Mouse (Mus musculus) granulocyte monocyte progenitor cell, adult 5-6 weeks (primary cell): ENCODE measurements at regions not wholly inside any gene's neighbourhood (a gene's known extent, or its start where the extent isn't known, plus 50 kb on each side); places are given as distances from the start of the nearest gene placed in this dataset.

ENCODE experiments used
- ATAC-seq: replicated peaks from 2 replicates; pipeline ENCODE4 v1.8.0; 2016; ENCODE audit warnings: mild to moderate bottlenecking, moderate TSS enrichment, inconsistent platforms; ENCODE audit not compliant: poor library complexity, severe bottlenecking

- no peak for ATAC-seq
Measured at GRCm38 (mm10) chr2:178642137-178643052, 212.1 kb downstream of the Cdh26 start.

GRCm38 (mm10) chr2:178643053-178643402 lies 212.7 kb downstream of the Cdh26 start:
- no peak for ATAC-seq

DNA sequence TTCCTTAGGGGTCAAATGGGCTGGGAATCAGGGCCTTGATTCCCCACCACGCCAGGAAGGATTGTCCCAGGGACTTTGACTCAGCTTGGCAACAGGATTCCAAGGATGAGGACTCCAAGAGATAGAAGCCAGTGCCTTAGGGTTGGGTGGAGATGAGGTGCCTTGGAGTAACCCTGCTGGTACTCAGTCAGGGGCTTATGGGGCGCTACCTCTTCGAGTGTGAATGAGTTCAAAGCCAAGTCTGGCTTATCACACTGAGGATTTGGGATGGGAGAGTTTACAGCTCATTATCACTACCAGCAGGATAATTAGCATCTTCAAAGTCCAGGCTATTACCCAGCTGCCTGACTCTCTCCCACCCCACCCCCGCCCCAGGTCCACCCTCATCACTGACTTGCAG lies 213.5 kb downstream of the Cdh26 start:
- no peak for ATAC-seq

- ATAC-seq, result no peak
Measured at GRCm38 (mm10) chr2:178660071-178660470, 229.7 kb downstream of the Cdh26 start.

GRCm38 (mm10) chr2:178662396-178662795 lies 232.1 kb downstream of the Cdh26 start:
- no peak for ATAC-seq

GRCm38 (mm10) chr2:178664977-178665376 lies 234.6 kb downstream of the Cdh26 start:
- ATAC-seq, result peak; percentile 98

DNA sequence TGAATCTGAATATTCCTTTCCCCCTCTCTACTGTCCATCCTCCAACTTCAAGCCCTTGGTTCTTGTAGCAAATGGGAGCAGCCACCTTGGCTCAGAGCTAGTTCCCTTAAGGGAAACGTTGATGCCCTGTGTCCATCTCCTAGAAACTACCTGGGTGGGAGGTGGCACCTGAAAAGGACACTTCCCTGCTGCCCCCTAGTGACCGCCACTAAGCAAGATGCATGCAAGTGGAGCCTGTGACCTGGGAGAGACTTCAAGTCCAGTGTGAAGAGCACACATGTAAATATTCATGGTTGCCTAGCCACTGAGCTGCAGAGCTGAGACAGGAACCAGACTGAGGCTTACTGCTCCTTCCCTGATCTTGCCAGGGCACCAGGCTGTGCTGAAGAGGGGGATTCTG lies 238.1 kb downstream of the Cdh26 start:
- no peak for ATAC-seq

GRCm38 (mm10) chr2:178670952-178671351 lies 240.6 kb downstream of the Cdh26 start:
- ATAC-seq, result no peak

DNA sequence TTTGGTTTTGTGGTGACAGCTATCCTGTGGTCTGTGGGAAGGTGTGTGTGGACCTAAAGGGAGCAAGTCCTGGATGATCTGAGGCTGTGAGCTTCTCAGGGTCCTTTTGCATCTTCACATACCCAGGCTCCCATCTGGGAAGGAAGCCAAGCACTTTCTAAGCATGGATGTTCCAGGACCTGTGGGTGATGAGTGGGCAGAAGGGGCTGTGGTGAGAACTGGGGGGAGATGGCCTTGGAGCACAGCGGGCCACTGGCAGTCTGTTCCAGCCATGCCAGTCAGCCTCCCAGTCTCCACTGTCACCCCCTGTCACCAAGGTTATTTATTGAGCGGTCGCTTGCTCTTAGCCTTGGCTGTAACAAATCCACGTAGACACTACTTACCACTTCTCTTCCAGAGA lies 243.3 kb downstream of the Cdh26 start:
- no peak for ATAC-seq

GRCm38 (mm10) chr2:178674621-178675020 lies 244.3 kb downstream of the Cdh26 start:
- ATAC-seq, result no peak

DNA sequence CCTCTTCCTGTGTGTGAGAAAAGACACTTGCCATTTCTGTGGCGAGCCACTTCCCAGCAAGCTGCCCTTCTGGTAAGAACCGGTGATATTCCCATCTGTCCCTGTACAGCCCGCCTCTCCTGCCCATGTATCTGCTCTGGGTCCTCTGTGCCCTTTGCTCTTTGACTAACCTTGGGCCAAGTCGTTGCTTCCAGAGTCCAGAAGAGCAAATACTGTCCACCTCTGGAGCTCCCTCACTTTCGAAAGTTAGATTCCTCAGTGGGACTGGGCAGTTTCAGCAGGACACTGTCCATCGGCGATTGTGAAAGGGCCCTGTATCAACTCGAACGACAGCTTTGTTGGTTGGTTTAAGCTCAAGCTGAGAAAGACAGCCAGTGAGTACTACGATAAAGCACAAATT lies 246.6 kb downstream of the Cdh26 start:
- ATAC-seq, result no peak

DNA sequence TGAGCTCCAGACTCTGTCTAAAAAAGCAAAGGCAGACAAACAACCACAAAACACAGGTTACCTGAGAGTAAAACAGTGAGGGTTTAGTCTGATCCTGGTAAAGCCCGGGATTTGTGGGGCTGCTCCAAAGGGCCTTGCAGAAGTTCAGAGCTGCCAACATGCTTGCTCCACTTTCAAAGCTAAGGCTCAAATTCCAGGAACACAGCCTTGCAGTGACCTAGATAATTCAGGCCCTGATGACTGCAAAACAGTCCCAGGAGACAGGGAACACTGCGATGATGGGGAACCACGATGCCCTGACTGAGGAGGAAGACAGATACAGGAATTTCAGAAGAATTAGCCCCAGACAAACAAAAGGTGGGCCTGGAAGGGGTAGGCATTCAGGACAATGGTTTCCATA lies 250.0 kb downstream of the Cdh26 start:
- ATAC-seq, result no peak

- ATAC-seq, result no peak
Measured at GRCm38 (mm10) chr2:178684026-178684958, 254.0 kb downstream of the Cdh26 start.

DNA sequence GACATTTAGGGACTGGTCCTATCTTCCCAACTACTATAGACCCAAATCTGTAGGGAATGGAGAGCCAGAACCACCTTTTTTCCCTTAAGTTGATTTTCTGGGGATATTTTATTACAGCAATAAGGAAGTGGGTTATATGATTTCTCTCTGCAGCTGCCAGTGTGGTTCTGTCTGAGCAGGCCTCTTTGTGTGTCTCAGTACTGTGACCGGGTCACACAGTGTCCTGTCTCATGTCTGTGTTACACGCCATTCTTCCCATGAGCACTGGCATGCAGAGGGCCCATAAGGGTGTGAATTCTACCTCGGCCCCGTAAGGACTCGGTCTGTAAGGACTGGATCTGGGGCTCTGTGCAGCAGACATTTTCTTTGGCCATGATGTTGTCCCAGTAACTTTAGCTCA lies 254.9 kb downstream of the Cdh26 start:
- ATAC-seq, result no peak

DNA sequence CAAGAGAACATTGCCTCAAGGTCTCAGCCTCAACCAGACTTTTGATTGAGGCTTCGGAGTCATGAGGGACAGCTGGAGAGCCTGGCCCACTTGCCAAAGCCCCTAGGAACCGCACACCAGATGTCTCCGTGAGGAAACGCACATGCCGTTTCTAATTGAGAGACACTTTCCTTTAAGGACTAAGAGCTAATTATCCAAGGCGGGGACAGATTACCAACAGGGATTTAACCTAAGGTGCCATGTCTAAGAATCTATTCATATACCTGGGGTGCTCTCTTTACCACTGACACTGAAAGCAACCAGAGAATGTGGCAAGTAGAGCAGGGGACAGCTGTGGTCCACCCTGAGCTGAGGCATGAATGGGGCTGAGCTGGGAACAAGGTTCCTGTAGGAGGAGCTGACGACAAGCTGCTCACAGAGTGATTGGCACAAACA lies 255.9 kb downstream of the Cdh26 start:
- ATAC-seq, result no peak

DNA sequence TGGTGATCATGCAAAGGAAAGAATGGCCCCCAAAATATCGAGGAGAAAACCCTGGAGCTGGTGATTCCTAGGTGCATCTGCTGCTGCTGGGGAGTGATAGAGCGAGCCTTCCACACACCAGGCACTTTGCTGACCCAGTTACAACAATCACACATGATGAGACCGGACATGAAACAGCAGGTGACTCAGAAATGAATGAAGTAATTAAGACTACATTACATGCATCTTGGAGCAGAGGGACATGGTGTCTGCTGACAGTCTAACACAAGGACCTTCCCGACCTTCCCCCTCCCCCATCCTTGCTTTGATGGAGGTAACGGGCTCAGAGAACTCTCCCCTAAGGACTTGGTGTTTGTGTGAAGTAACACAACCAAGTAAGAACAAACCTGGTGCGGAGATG lies 258.3 kb downstream of the Cdh26 start:
- ATAC-seq, result no peak

GRCm38 (mm10) chr2:178691190-178691864 lies 261.0 kb downstream of the Cdh26 start:
- ATAC-seq, result peak; percentile 38

DNA sequence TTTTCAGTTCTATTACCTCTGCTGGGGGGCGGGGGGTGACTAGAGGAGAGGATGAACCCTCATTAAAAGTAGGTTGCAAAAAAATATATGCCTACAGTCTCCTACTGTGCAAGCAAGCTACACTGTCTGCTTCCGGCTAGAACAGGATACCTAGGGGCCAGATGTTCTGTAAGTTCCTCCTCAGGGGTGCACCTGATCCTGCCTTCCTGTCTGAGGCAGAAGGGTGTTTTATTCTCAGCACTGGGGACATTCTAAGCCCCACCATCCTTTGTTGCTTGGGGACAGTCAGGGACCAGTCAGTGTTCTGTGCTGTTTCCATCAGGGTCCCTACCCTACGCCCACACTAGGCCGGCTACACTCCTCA lies 261.5 kb downstream of the Cdh26 start:
- ATAC-seq, result peak; percentile 49

GRCm38 (mm10) chr2:178692231-178692630 lies 261.9 kb downstream of the Cdh26 start:
- peak; percentile 61 for ATAC-seq

DNA sequence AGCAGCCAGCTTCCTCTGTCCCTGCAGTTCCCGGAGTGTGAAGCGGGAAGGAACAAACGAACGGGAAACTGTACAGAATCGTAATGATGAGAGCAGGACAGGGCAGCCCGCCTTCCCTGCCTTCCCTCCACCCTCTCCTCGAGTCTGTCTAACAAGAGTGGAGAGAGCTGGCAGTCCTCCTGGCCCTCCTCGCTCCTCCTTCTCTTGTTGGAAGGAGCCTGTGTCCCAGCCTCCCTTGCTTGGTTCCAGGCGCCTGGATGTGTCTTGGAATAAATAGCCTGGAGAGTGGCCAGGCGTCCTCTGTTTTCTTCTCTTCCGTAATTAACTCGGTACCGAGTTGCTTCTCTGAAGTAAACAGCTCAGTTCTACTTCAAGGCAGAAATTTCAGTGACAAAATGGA lies 268.3 kb downstream of the Cdh26 start:
- no peak for ATAC-seq

- ATAC-seq, result 0 out of 2 replicates have a peak, but pooled peaks have one; percentile 13
Measured at GRCm38 (mm10) chr2:178700825-178701224, 270.5 kb downstream of the Cdh26 start.
